ENCODE assay signal across 15 mouse cellular contexts in genomic region chr1:127271156-127271555, GRCm38 (mm10).
"Had no signal": no experiment of that assay in that cellular context is flagged by ENCODE, and none has a peak within 500 bp of the region (broad histone marks: within the 10 kb centered on the region; RNA-seq: fewer than 3 reads in every experiment).

No protein-coding gene starts in this region.

- ATAC-seq: midbrain, embryonic 15.5 days had no signal

- H3K4me3 ChIP-seq: intestine, embryonic 15.5 days; layer of hippocampus, adult 2 months; left cerebral cortex, adult 2 months; limb, embryonic 10.5 days; liver, embryonic 13.5 days; megakaryocyte, embryonic 14.5 days; midbrain, embryonic 15.5 days; neural tube, embryonic 13.5 days had no signal

- H3K4me1 ChIP-seq: limb, embryonic 10.5 days had no signal

- DNase-seq: kidney, postnatal 4 days; liver, embryonic 13.5 days; lung, adult 2 months; lung, postnatal 36 days; retina, postnatal 1 day; right cerebral cortex, postnatal 14 days; spleen, adult 18-20 months had no signal

- H3K4me2 ChIP-seq: intestine, embryonic 15.5 days; liver, embryonic 13.5 days; midbrain, embryonic 11.5 days; midbrain, embryonic 15.5 days; neural tube, embryonic 13.5 days had no signal

- H3K36me3 ChIP-seq: intestine, embryonic 15.5 days; limb, embryonic 10.5 days; liver, embryonic 13.5 days; midbrain, embryonic 15.5 days had no signal

- H3K9me3 ChIP-seq: intestine, embryonic 15.5 days; limb, embryonic 10.5 days; liver, embryonic 13.5 days; megakaryocyte, embryonic 14.5 days; midbrain, embryonic 15.5 days; neural tube, embryonic 13.5 days had no signal

- H3K9ac ChIP-seq: intestine, embryonic 15.5 days; liver, embryonic 13.5 days; midbrain, embryonic 15.5 days; neural tube, embryonic 13.5 days had no signal

- H3K27ac ChIP-seq: limb, embryonic 10.5 days; liver, embryonic 13.5 days; midbrain, embryonic 15.5 days had no signal

- H3K27me3 ChIP-seq: intestine, embryonic 15.5 days; liver, embryonic 13.5 days; megakaryocyte, embryonic 14.5 days; midbrain, embryonic 15.5 days; neural tube, embryonic 13.5 days had no signal
